ENCODE assay signal across 10 mouse cellular contexts in the genomic region with DNA sequence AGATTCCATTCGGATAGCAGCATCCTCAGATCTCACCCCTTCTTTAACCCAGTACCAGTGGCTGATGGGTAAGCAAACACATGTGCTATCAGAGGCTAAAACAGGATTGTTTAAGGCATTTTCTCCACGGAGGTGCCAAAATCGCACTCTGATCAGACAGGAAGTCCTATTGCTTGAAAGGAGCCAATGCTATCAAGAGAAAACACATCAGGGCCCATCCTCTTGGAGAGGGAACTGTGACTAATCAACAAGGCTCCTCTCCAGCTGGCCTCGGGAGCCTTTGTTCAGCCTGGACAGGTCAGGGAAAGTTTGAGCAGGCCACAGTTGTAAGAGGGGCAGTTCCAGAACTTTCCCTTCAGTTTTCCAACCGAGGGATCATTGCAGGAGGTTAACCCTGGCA. TPM values are rescaled to one million over a fixed set of nuclear protein-coding genes. Genes with fewer than 3 reads are reported as not detected.
A peak's percentile ranks its signal among the peaks of the same experiment; 100 is the strongest.
DNase-seq lines count a peak whose midpoint lies in the region; TF ChIP-seq lines count a peak whose summit lies in the region.
"Had no signal": no experiment of that assay in that cellular context is flagged by ENCODE, and none has a peak within 500 bp of the region (broad histone marks: within the 10 kb centered on the region; RNA-seq: fewer than 3 reads in every experiment).

No protein-coding gene starts in this region.

- no peak overlapping the region for H3K9ac ChIP-seq in liver, adult 2 months (ENCODE audit: low read depth, low read length)
- H3K9ac ChIP-seq: hindbrain, embryonic 15.5 days; midbrain, embryonic 13.5 days had no signal

- no peak for TF ChIP-seq CTCF in liver, adult 2 months (IDR thresholded peaks at IDR 0.05; ENCODE audit: low read depth, low read length)

- H3K4me3 ChIP-seq in liver, adult 2 months (ENCODE audit: insufficient read depth, low read depth, low read length) = no peak overlapping the region
- H3K4me3 ChIP-seq: hindbrain, embryonic 15.5 days; midbrain, embryonic 13.5 days had no signal

- TF ChIP-seq POLR2A in liver, adult 2 months (IDR thresholded peaks at IDR 0.05; ENCODE audit: extremely low read depth, insufficient read depth, low read length) = no peak

- H3K79me2 ChIP-seq in liver, adult 2 months (ENCODE audit: control insufficient read depth, insufficient read depth, low read length) = no peaks in the 10 kb centered on the region

- no peaks in the 10 kb centered on the region for H3K36me3 ChIP-seq in liver, adult 2 months (ENCODE audit: control insufficient read depth, insufficient read depth, low read length)
- H3K36me3 ChIP-seq: hindbrain, embryonic 15.5 days; midbrain, embryonic 13.5 days had no signal

- DNase-seq in ovary, adult 18-20 months (ENCODE audit: low spot score) = peak; percentile 19
- DNase-seq in ovary, postnatal 14 days (ENCODE audit: low spot score) = no peak
- DNase-seq in heart, adult 9 months (ENCODE audit: low spot score in 2 of 2) = peak; percentile 85
- peak; percentile 8 for DNase-seq in liver, adult 2 months (ENCODE audit: extremely low read depth, low read depth, low spot score)
- DNase-seq in skeletal muscle tissue, adult 2 months (ENCODE audit: low read depth, low spot score) = peak; percentile 62
- no peak for DNase-seq in cerebellum, adult 9-10 months
- DNase-seq in neural tube, embryonic 10.5 days (ENCODE audit: extremely low spot score, low spot score) = no peak
- no peak for DNase-seq in spleen, adult 18-20 months

- H3K27me3 ChIP-seq in liver, adult 2 months (ENCODE audit: control insufficient read depth, insufficient read depth, low read length) = no peaks in the 10 kb centered on the region
- H3K27me3 ChIP-seq: hindbrain, embryonic 15.5 days; midbrain, embryonic 13.5 days had no signal

- no peaks in the 10 kb centered on the region for H3K4me1 ChIP-seq in liver, adult 2 months (ENCODE audit: control insufficient read depth, insufficient read depth, low read length)

- H3K27ac ChIP-seq in liver, adult 2 months (replicated peaks; ENCODE audit: insufficient read depth, low read depth, low read length) = no peak overlapping the region
- H3K27ac ChIP-seq: hindbrain, embryonic 15.5 days; midbrain, embryonic 13.5 days had no signal

- whole genome bisulfite sequencing in liver, adult 2 months = 57% methylated on average over 5 of the region's 5 CpGs

RNA-seq across cellular contexts. Expression of a gene that starts 57.4 kb away (rescaled TPM):
- total RNA-seq in liver, adult 2 months (2014; rRNA removed) = 4.5 and 5.1 TPM in 2 replicates
- polyA plus RNA-seq in liver, adult 2 months (2012; rRNA removed) = 2.4 and 3.8 TPM in 2 replicates

Comparison
In these comparisons a context has a peak if more than half of its experiments do, and no peak if none do; other contexts are left out.
1. DNase-seq: peak in ovary, adult 18-20 months (single experiment), heart, adult 9 months (2 of 2), liver, adult 2 months (single experiment) and skeletal muscle tissue, adult 2 months (single experiment); none in ovary, postnatal 14 days (single experiment), cerebellum, adult 9-10 months (single experiment), neural tube, embryonic 10.5 days (single experiment) and spleen, adult 18-20 months (0 of 2).